In genomic region chr5:36397837-36398282, GRCm38 (mm10) we compare ENCODE assay signal across 8 mouse cellular contexts. TPM values are rescaled to one million over a fixed set of nuclear protein-coding genes. Genes with fewer than 3 reads are reported as not detected.
DNase-seq lines count a peak whose midpoint lies in the region; ATAC-seq and TF ChIP-seq lines count a peak whose summit lies in the region.

Gene Sorcs2, minus strand, starts transcription at chr5:36398139.

- H3K9me3 ChIP-seq in forebrain, embryonic 10.5 days = no peaks in the 10 kb centered on the region
- H3K9me3 ChIP-seq in heart, embryonic 13.5 days = no peaks in the 10 kb centered on the region
- H3K9me3 ChIP-seq in kidney, postnatal 0 days (replicated peaks; ENCODE audit: low read length) = no peaks in the 10 kb centered on the region
- H3K9me3 ChIP-seq in liver, embryonic 11.5 days (ENCODE audit: control insufficient read depth, low read length) = no peaks in the 10 kb centered on the region

- peak within 1 kb of the TSS; percentile 99 for H3K4me2 ChIP-seq in heart, embryonic 13.5 days
- H3K4me2 ChIP-seq in kidney, postnatal 0 days (ENCODE audit: low read length) = peak within 1 kb of the TSS; percentile 100
- H3K4me2 ChIP-seq in liver, embryonic 11.5 days = peak within 1 kb of the TSS; percentile 93

- H3K4me3 ChIP-seq in bone marrow macrophage, adult 2 months (ENCODE audit: insufficient read depth, low read length) = peak within 1 kb of the TSS; percentile 34
- H3K4me3 ChIP-seq in forebrain, embryonic 10.5 days = peak within 1 kb of the TSS; percentile 65
- H3K4me3 ChIP-seq in heart, embryonic 13.5 days = peak within 1 kb of the TSS; percentile 83
- H3K4me3 ChIP-seq in kidney, postnatal 0 days (replicated peaks; ENCODE audit: low read depth, low read length) = peak within 1 kb of the TSS; percentile 69
- peak within 1 kb of the TSS; percentile 57 for H3K4me3 ChIP-seq in liver, embryonic 11.5 days (ENCODE audit: low read depth, low read length)

- no peaks in the 10 kb centered on the region for H3K36me3 ChIP-seq in forebrain, embryonic 10.5 days (replicated peaks)
- no peaks in the 10 kb centered on the region for H3K36me3 ChIP-seq in heart, embryonic 13.5 days
- no peaks in the 10 kb centered on the region for H3K36me3 ChIP-seq in kidney, postnatal 0 days (ENCODE audit: insufficient read depth, low read length)
- no peaks in the 10 kb centered on the region for H3K36me3 ChIP-seq in liver, embryonic 11.5 days (ENCODE audit: control insufficient read depth, insufficient read depth, low read length)
- no peaks in the 10 kb centered on the region for H3K36me3 ChIP-seq in splenic B cell, adult 2 months (ENCODE audit: control insufficient read depth, insufficient read depth, low read length, poor library complexity, severe bottlenecking)

- H3K27ac ChIP-seq in bone marrow macrophage, adult 2 months (ENCODE audit: insufficient read depth, low read depth, low read length) = no peak within 1 kb of the TSS
- peak within 1 kb of the TSS; percentile 87 for H3K27ac ChIP-seq in forebrain, embryonic 10.5 days
- no peak within 1 kb of the TSS; the same call in 1 of the 2 replicates for H3K27ac ChIP-seq in heart, embryonic 13.5 days (replicated peaks)
- H3K27ac ChIP-seq in kidney, postnatal 0 days = no peak within 1 kb of the TSS
- H3K27ac ChIP-seq in liver, embryonic 11.5 days (ENCODE audit: low read depth, low read length) = no peak within 1 kb of the TSS

- H3K4me1 ChIP-seq in bone marrow macrophage, adult 2 months (ENCODE audit: control insufficient read depth, insufficient read depth, low read length) = no peaks in the 10 kb centered on the region
- H3K4me1 ChIP-seq in forebrain, embryonic 10.5 days = peaks cover 51% of the 10 kb centered on the region
- peaks cover 34% of the 10 kb centered on the region for H3K4me1 ChIP-seq in heart, embryonic 13.5 days
- peaks cover 5% of the 10 kb centered on the region; the same call in 1 of the 2 replicates for H3K4me1 ChIP-seq in kidney, postnatal 0 days (replicated peaks; ENCODE audit: insufficient read depth, low read length)
- H3K4me1 ChIP-seq in liver, embryonic 11.5 days (replicated peaks; ENCODE audit: control insufficient read depth, insufficient read depth, low read length) = no peaks in the 10 kb centered on the region; the same call in 1 of the 2 replicates

- no peak for TF ChIP-seq POLR2A in bone marrow macrophage, adult 2 months (IDR thresholded peaks at IDR 0.05; ENCODE audit: borderline replicate concordance, low read depth, low read length)

- H3K27me3 ChIP-seq in forebrain, embryonic 10.5 days (ENCODE audit: poor library complexity, severe bottlenecking) = peaks cover 78% of the 10 kb centered on the region
- H3K27me3 ChIP-seq in heart, embryonic 13.5 days (replicated peaks) = peaks cover 48% of the 10 kb centered on the region
- H3K27me3 ChIP-seq in kidney, postnatal 0 days (ENCODE audit: insufficient read depth, low read length) = no peaks in the 10 kb centered on the region
- peaks cover 26% of the 10 kb centered on the region for H3K27me3 ChIP-seq in liver, embryonic 11.5 days (replicated peaks; ENCODE audit: control insufficient read depth, insufficient read depth, low read length)
- no peaks in the 10 kb centered on the region for H3K27me3 ChIP-seq in splenic B cell, adult 2 months (ENCODE audit: control insufficient read depth, insufficient read depth, low read length, poor library complexity, severe bottlenecking)

- peak; percentile 85 for DNase-seq in A20 (ENCODE audit: low read depth, low spot score)
- peak; percentile 89 for DNase-seq in forebrain, embryonic 10.5 days (ENCODE audit: extremely low spot score, low spot score)
- DNase-seq in kidney, postnatal 0 days (ENCODE audit: low spot score) = peak; percentile 95
- DNase-seq in liver, embryonic 11.5 days (ENCODE audit: low spot score) = peak; percentile 83
- peak; percentile 45 to 74 for DNase-seq in natural killer cell, adult 2 months (ENCODE audit: low spot score in 2 of 2)
- DNase-seq in splenic B cell, adult 2 months (ENCODE audit: low read depth, low spot score) = peak; percentile 86

- no peak; the same call in 1 of the 2 replicates for ATAC-seq in heart, embryonic 13.5 days (ENCODE audit: extremely low read depth, insufficient number of reproducible peaks, low FRiP score, low TSS enrichment)
- ATAC-seq in kidney, postnatal 0 days (replicated peaks; ENCODE audit: low FRiP score, low read depth) = peak; percentile 49
- ATAC-seq in liver, embryonic 11.5 days (replicated peaks; ENCODE audit: low FRiP score) = peak; percentile 66

- WGBS in forebrain, embryonic 10.5 days = under 1% methylated on average over 36 of the region's 45 CpGs
- under 1% methylated on average over 44 of the region's 45 CpGs for WGBS in heart, embryonic 13.5 days
- WGBS in kidney, postnatal 0 days = 1% methylated on average over 33 of the region's 45 CpGs
- under 1% methylated on average over 45 of the region's 45 CpGs for WGBS in liver, embryonic 11.5 days

- H3K9ac ChIP-seq in heart, embryonic 13.5 days = peak within 1 kb of the TSS; percentile 94
- H3K9ac ChIP-seq in kidney, postnatal 0 days (ENCODE audit: low read depth, low read length) = peak within 1 kb of the TSS; percentile 68
- peak within 1 kb of the TSS; percentile 46 for H3K9ac ChIP-seq in liver, embryonic 11.5 days (ENCODE audit: low read depth, low read length)

- no peak for TF ChIP-seq CTCF in bone marrow macrophage, adult 2 months (IDR thresholded peaks at IDR 0.05; ENCODE audit: low read depth, low read length)
- TF ChIP-seq CTCF in kidney, postnatal 0 days (IDR thresholded peaks at IDR 0.05; ENCODE audit: low read depth) = peak; percentile 96

RNA-seq across cellular contexts. Expression of gene Sorcs2, which starts in this region (rescaled TPM):
- 0.31 TPM in 1 of 2 replicates, not detected in the other for polyA plus RNA-seq in bone marrow macrophage, adult 2 months (2012; ENCODE audit: insufficient read depth, insufficient read length, missing spikeins)
- 4.7 and 4.8 TPM in 2 replicates for polyA plus RNA-seq in forebrain, embryonic 10.5 days (2016; fragmentation: Nextera tagmentation; extraction: Ambion mirVana)
- polyA plus RNA-seq in heart, embryonic 13.5 days (2015; fragmentation: Nextera tagmentation; extraction: Ambion mirVana) = 10.7 and 10.9 TPM in 2 replicates
- 5.1 and 5.8 TPM in 2 replicates for polyA plus RNA-seq in kidney, postnatal 0 days (2015; fragmentation: Nextera tagmentation; extraction: Ambion mirVana)
- 2.2 and 2.4 TPM in 2 replicates for polyA plus RNA-seq in liver, embryonic 11.5 days (2014; fragmentation: Nextera tagmentation; extraction: Ambion mirVana)
